Mouse (Mus musculus): ENCODE measurements around the gene Gk2. TPM values are rescaled to one million over a fixed set of nuclear protein-coding genes. Genes with fewer than 3 reads are reported as not detected.

Gene Gk2
- not detected for polyA plus RNA-seq (2017; shearing (Covaris generic))

GRCm38 (mm10) chr5:97456816-97457215 lies at the start of gene Gk2:
Gk2 (minus strand) TSS chr5:97457021.

Other genes starting within 250 kb of the Gk2 start
- not detected for gene Naa11, start 64.6 kb downstream of the Gk2 start, polyA plus RNA-seq (2017; shearing (Covaris generic))

Data from CD4-positive, CD25-positive, alpha-beta regulatory T cell (primary cell).